Mouse (Mus musculus) urinary bladder, postnatal 25 days (tissue): Measurements from ENCODE around the gene Dao.

ENCODE experiments used
- DNase-seq: peaks from one replicate; pipeline ENCODE4 v3.0.0; 2022; ENCODE audit warnings: low spot score

The Dao gene

GRCm38 (mm10) chr5:113983541-113983940 lies 20.0 kb upstream of the Dao start:
- DNase-seq, result no peak

- DNase-seq, result no peak
Measured at GRCm38 (mm10) chr5:113984025-113984740, 19.3 kb upstream of the Dao start.

- no peak for DNase-seq
Measured at GRCm38 (mm10) chr5:113985737-113986136, 17.8 kb upstream of the Dao start.

- no peak for DNase-seq
Measured at GRCm38 (mm10) chr5:113986182-113986961, 17.1 kb upstream of the Dao start.

- DNase-seq, result no peak
Measured at GRCm38 (mm10) chr5:113989437-113990024, 14.0 kb upstream of the Dao start.

GRCm38 (mm10) chr5:113990593-113990992 lies 12.9 kb upstream of the Dao start:
- no peak for DNase-seq

GRCm38 (mm10) chr5:113991141-113991540 lies 12.4 kb upstream of the Dao start:
- no peak for DNase-seq

GRCm38 (mm10) chr5:113992339-113992831 lies 11.1 kb upstream of the Dao start:
- no peak for DNase-seq

GRCm38 (mm10) chr5:113993031-113993486 lies 10.4 kb upstream of the Dao start:
- DNase-seq, result no peak

GRCm38 (mm10) chr5:113993487-113994465 lies 9.7 kb upstream of the Dao start, which contains the start of gene Ssh1:
Gene Ssh1 (minus strand): TSS chr5:113993894.
- peak; percentile 93 for DNase-seq

GRCm38 (mm10) chr5:113996458-113996857 lies 7.0 kb upstream of the Dao start:
- no peak for DNase-seq

- DNase-seq, result no peak
Measured at GRCm38 (mm10) chr5:113999382-113999781, 4.1 kb upstream of the Dao start.

GRCm38 (mm10) chr5:114004573-114004972 lies 1.1 kb downstream of the Dao start:
- no peak for DNase-seq

GRCm38 (mm10) chr5:114005100-114005499 lies 1.6 kb downstream of the Dao start:
- DNase-seq, result no peak

- no peak for DNase-seq
Measured at GRCm38 (mm10) chr5:114006974-114007373, 3.5 kb downstream of the Dao start.

GRCm38 (mm10) chr5:114007753-114008453 lies 4.4 kb downstream of the Dao start:
- no peak for DNase-seq

- no peak for DNase-seq
Measured at GRCm38 (mm10) chr5:114009049-114009448, 5.5 kb downstream of the Dao start.

GRCm38 (mm10) chr5:114015121-114015520 lies 11.6 kb downstream of the Dao start:
- DNase-seq, result no peak

- DNase-seq, result no peak
Measured at GRCm38 (mm10) chr5:114024390-114024789, 20.9 kb downstream of the Dao start.

- no peak for DNase-seq
Measured at GRCm38 (mm10) chr5:114024885-114025284, 21.4 kb downstream of the Dao start.
